Mouse (Mus musculus): ENCODE measurements around the gene Mrpl42.

The Mrpl42 gene

GRCm38 (mm10) chr10:95458050-95458806 is 43.5 kb downstream of the Mrpl42 start:
- in situ Hi-C loops (cut with MboI, MseI), result no loop called here

DNA sequence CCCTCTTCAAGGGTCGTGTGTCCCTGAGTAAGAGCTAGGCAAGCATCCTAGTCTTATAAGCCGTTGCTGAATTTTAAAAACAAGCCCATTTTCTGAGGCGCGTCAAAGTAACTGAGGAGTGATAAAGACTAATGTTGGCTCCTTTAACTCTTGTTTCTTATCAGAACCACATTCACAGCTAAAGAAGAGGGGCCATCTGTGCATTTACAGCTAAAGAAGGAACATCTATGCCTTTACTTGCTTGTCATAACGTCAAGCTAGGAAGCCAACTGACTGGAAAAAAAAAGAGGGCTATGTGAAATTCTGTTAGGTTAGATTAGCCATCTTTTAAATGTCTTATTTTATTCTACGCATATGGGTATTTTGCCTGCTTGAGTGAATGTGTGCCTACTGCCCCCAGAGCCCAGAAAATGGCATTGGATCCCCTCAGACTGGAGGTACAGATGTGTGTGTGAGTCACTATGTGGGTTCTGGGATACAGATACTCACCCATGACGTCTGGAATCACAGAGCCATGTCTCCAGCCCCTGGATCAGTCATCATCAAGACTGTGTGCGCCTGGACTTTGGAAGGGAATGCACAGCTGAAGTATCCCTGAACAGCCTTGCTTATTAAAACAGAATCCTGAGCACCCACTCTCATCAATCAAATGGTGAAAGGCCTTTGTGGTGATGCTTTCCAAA is 44.2 kb downstream of the Mrpl42 start:
- in situ Hi-C loops (cut with MboI, MseI), result no loop called here

- in situ Hi-C loops (cut with MboI, MseI), result no loop called here
These were observed 45.6 kb downstream of the Mrpl42 start for GRCm38 (mm10) chr10:95456103-95456502.

- in situ Hi-C loops (cut with MboI, MseI), result no loop called here
These were observed 48.5 kb downstream of the Mrpl42 start for GRCm38 (mm10) chr10:95453282-95453681.

DNA sequence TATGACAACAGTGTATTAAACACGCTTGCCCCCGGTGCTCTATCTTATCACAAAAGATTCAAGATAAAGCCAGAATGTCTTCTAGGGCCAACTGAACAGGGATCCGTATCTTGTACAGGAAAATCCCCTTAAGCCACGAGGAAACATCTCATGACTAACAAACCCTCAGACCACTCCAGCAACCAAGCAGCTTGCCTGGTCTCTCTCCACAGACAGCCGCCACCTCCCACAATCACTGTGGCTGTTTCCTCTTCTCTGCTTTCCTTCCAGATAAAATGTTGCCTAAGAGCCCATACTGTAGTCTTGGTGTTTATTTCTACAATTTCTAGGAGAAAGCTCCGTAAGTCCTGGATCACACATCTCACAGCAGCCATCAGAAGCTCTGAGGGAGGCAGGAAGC is 52.7 kb downstream of the Mrpl42 start:
- in situ Hi-C loops (cut with MboI, MseI), result loop anchor here (25.0 kb wide), 1 partner anchor 437 kb away; no protein-coding TSS in a partner anchor

DNA sequence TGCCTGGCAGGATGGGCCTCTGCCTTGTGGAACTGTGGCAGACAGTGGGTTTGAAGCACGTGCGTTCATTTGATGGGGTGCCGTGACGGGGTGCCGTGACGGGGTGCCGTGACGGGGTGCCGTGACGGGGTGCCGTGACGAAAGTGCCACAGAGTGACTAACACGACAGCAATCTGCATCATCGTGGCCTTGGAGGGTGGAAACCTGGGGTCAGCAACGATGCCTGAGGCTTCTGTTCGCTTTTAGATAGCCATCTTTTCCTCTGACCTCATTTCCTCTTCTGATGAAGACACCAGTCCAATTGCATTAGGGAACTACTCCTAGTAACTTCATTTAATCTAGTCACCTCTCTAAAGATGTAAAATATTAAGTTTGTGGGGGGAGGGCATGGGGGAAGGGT is 53.8 kb downstream of the Mrpl42 start:
- in situ Hi-C loops (cut with MboI, MseI), result loop anchor here (25.0 kb wide), 1 partner anchor 436 kb away; no protein-coding TSS in a partner anchor

DNA sequence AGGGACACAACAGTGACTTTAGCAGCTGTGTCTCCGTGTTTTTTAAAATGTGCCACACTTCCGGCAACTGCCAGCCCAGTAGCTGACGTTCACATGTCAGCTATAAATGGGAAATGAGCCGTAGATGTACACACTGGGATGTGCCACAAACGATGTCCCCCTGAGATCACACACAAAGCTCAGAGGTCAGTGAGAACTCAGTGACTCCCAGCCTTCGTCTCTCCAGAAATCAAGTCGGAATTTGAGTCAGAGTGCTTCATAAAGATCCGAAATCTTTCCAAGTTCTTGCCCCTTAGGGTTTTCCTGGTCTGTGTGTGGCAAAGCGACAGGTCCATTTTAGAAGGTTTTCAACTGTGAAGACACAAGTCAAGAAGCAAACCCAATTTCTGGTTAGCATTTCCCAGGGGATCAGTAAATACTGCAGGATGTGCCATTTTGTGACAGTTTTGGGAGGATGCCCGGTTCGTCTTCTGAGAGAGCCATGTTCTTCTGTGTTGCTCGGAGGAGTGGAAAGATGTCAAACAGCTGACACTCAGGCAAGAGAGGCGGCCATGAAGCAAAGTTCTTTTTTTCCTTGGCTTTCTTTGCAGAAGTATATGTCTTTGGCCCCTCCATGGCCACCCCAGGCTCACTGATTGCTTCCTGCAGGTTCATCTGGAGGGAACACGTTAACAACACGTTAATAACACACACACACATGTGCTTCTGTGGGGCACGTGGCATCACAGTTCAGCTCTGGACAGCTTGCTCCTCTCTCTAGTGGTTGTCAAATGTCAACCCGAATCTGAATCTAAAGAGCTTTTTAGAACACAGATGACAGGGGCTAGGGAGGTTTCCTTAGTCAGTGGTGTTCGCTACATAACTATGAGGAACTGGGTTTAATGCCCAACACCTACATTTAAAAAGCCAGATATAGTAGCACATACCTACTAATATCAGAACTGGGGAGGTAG is 56.4 kb downstream of the Mrpl42 start:
- in situ Hi-C loops (cut with MboI, MseI), result loop anchor here (25.0 kb wide), 1 partner anchor 433 kb away; no protein-coding TSS in a partner anchor

GRCm38 (mm10) chr10:95442334-95442733 is 59.4 kb downstream of the Mrpl42 start:
- in situ Hi-C loops (cut with MboI, MseI), result loop anchor here (25.0 kb wide), 1 partner anchor 430 kb away; no protein-coding TSS in a partner anchor

GRCm38 (mm10) chr10:95440566-95440965 is 61.2 kb downstream of the Mrpl42 start:
- in situ Hi-C loops (cut with MboI, MseI), result loop anchor here (25.0 kb wide), 1 partner anchor 428 kb away; no protein-coding TSS in a partner anchor

DNA sequence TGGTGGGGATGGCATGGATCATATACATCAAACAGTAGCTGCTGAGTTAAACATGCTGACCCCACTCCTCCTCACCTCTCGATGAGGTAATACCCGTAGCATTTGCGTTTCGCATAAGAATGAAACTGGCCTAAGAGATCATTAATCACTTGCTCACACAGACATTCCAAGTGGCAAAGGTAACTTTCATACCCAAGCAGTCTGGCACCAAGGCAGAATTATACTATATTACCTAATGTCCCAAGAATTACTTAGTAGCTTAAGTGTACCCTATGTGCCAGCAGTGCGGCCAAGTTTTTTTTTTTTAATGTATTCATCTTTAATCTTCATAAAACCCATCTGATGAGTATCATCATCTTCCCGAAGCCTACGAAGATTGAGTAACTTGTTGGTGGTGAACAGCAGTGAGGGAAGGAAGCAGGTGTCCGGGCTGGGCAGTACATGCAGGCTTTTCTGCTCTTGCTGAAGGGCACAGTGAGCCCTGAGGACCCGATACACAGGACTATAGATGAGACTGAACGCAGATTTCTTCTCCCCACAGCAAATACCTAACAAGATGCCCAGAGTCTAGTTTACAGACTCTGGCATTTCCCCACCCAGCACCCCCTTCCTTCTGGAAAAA is 61.9 kb downstream of the Mrpl42 start:
- in situ Hi-C loops (cut with MboI, MseI), result loop anchor here (25.0 kb wide), 1 partner anchor 428 kb away; no protein-coding TSS in a partner anchor

- in situ Hi-C loops (cut with MboI, MseI), result loop anchor here (25.0 kb wide), 1 partner anchor 427 kb away; no protein-coding TSS in a partner anchor
These were observed 62.8 kb downstream of the Mrpl42 start for GRCm38 (mm10) chr10:95438941-95439340.

All from T-helper 1 cell (primary cell).